Mouse (Mus musculus) NIH3T3 (cell line): Measurements from ENCODE around the gene Nup153.
A peak's percentile ranks its signal among the peaks of the same experiment; 100 is the strongest.

Experiments used
- DNase-seq: peaks from one replicate; pipeline ENCODE4 v3.0.0-alpha.2; 2012; ENCODE audit warnings: low read depth

Gene Nup153

GRCm38 (mm10) chr13:46669620-46670271, 58.0 kb downstream of the Nup153 start:
- DNase-seq: peak; percentile 38

- peak; percentile 94 for DNase-seq
Measured at GRCm38 (mm10) chr13:46669048-46669619, 58.6 kb downstream of the Nup153 start, which contains the start of gene Fam8a1. TSS of gene Fam8a1 (plus strand) at chr13:46669522.

GRCm38 (mm10) chr13:46663461-46663964, 64.2 kb downstream of the Nup153 start:
- DNase-seq: peak; percentile 75

GRCm38 (mm10) chr13:46659211-46659610, 68.5 kb downstream of the Nup153 start:
- DNase-seq: no peak

DNA sequence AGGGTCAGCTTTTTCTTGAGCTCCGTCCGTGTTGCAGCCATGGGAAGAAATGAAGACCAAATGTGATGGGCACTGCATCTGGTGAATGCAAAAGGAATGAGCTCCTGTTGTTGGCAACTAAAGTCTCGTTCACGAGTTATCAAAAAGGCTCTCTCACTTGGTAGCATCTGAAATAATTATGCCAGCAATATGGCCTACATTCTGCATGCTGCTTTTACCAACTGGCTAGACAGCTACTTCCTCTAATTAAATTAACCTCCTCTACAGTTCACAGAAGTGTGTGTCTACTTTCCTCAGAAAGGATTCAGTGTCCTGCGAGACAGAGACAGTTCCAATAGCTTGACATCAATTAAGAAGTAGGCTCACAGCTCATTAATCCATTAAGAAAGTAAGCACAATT, 73.2 kb downstream of the Nup153 start:
- DNase-seq: no peak

GRCm38 (mm10) chr13:46653671-46654070, 74.1 kb downstream of the Nup153 start:
- DNase-seq: no peak

- DNase-seq: no peak
Measured at GRCm38 (mm10) chr13:46652671-46653070, 75.1 kb downstream of the Nup153 start.

DNA sequence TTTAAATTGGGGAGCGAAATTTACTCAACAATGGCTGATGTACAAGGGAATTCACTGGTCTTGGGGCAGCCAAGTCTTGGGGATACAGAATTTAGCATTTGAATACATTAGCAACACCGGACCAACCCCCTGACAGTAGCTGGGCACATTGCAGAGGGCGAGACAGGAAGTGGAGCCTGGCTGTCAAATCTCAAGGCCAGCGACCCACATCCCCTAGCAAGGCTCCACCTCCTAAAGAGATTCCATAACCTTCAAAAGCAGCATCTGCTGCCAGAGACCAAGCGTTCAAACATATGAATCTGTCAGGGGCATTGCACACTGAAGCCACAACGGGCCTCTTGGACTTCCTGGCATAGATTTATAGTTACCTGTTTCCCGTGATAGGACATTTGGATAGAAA, 75.9 kb downstream of the Nup153 start:
- DNase-seq: no peak

DNA sequence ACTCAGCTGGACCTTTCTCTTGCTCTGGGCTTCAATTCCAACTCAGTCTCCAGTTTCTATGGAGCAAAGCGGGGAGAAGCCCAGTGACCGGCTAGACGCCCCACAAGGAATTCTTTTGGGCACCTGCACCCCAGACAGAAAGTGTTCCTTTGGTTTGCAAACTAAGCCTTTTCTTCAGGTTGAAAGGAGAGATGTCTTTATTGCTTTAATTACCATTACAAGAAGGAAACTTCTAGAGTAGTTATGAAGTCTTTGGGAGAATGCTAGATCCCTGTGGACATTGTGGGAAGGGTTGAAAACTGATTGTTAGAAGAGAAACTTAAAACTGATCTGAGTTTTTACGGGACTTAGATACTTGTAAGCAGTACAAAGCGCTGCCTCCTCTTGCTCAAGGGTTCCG, 82.3 kb downstream of the Nup153 start:
- no peak for DNase-seq

GRCm38 (mm10) chr13:46644175-46644574, 83.6 kb downstream of the Nup153 start:
- DNase-seq: no peak

- peak; percentile 5 for DNase-seq
Measured at GRCm38 (mm10) chr13:46642318-46642717, 85.4 kb downstream of the Nup153 start.

- DNase-seq: no peak
Measured at GRCm38 (mm10) chr13:46640608-46641468, 86.9 kb downstream of the Nup153 start.

DNA sequence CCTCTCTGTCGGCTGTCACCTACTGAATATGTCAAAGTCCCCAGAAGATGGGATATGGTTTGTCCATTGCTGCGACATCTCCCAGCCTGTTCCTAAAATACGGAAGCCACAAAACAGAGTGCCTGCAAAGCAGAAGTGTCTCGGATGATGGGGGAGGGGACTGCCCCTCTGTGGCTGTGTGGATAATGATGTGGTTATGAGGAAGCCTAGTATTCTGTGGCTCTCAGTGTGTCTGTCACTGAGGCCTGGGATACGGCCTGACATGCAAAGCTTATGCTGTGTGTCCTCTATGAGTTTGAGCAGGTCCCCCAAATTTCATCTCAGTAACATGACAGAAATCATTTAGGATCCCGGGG, 93.6 kb downstream of the Nup153 start:
- no peak for DNase-seq

DNA sequence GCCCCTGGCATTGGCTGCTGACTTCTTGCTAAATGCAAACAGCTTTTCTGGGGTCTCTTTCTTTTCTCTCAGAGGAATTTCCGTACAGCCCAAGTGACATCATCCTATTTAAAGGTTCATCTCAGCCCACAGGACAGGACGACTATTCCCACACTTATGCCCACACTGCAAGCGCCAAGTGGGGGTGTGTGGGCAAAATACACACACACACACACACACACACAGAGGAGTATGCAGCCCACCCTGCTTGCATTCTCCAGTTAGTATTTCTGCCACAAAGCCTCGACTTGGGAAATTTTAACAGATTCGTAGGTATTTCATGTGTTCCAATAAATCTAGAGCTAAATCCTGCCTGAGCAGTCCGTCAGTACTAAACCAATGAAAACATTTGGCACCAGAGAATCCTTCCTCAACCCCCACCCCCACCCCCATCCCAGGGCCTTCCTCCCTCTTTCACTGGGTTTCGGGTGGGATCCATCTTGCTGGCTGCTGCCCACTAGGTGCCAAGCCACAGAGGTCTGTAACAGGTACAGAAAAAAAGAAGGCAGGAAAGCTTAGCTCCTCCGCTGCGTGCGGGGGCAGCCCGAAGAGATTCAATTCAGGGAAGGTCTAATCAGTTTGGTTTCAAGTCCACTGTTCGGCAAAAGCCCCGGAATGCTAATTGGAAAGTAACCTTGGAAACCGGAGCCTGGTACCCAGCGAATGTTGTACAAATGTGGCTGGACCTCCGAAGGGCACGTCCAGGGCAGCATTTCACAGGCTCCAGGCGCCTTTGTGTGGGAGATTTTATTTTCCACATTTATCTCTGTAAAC, 94.2 kb downstream of the Nup153 start:
- no peak for DNase-seq

- DNase-seq: no peak
Measured at GRCm38 (mm10) chr13:46632796-46633195, 94.9 kb downstream of the Nup153 start.
